Mouse (Mus musculus): Measurements from ENCODE around the gene Ccdc155.

The Ccdc155 gene

DNA sequence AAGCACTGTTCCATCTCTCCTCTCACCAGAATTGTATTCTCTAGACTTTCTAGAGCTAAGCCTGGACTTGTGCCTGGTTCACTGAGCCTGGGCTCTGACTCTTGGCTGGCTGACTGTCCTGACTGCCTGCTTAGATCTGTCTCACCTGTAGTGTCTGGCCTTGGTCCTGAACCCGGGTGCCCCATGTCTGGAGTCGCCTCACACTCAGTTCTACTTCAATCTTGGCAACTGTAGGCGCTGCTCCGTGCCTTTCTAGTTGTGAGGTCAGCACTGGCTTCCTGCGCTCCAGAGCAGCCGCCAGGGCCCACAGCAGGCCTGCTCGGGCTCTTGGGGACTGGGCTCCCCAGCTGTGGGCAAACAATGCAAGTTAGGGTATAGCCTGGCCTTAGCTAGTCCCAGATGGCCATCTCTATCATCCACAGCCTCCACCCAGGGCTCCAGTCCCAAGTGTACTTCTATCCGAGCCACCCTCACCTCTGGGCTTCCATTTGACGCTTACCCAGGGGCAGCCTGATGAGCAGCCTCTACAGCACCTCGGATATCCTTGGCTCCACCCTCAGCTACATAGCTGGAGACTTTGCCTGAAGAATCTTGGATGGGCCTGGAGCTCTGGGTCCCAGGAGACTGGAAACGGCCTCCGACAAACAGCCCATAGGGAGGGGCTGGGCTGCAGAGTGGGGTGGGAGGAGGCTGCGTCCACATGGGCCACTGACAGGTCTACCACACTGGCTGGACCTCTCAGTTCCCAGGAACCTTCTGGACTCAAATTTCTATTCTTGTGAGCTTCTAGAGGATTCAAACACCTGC is 60.1 kb downstream of the Ccdc155 start:
- DNase-seq (ENCODE audit: extremely low spot score) = no peak

DNA sequence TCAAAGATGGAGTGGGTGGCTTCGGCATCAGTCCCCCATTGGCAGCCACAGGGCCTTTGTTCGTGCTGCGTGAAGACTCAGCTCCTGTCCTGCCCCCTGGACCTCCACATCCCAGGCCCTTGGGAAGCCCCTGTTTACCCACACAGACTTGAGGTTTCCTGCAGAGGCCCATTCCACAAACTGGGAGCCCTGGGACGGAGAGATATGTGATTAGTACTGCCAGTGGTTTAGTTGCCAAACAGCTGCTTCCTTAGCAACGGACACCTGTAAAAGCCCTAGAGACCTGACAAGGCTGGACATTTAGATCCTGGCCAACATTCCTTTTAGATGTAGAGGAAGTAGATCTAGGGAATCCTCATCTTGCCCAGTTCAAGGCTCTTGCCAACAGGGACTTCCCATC is 62.8 kb downstream of the Ccdc155 start:
- no peak for DNase-seq (ENCODE audit: extremely low spot score)

DNA sequence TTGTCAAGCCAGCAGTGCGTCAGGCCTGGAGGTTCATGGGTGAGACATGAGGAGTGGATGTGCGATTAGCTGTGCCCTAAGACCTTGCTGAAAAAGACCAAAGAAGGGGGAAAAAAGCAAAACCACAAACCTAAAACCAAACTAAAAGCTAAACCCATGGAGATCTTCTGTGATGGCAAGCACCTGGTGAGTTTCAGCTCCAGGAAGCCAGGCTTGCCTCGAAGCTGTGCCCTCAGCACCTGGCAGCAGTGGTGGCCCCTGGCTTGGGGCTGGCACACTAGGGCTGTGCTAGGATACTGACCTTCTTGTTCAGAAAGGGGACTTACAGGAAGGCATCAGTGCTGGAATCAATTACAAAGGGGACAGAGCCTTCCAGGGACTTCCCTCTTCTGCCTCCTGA is 63.4 kb downstream of the Ccdc155 start:
- no peak for DNase-seq (ENCODE audit: extremely low spot score)

DNA sequence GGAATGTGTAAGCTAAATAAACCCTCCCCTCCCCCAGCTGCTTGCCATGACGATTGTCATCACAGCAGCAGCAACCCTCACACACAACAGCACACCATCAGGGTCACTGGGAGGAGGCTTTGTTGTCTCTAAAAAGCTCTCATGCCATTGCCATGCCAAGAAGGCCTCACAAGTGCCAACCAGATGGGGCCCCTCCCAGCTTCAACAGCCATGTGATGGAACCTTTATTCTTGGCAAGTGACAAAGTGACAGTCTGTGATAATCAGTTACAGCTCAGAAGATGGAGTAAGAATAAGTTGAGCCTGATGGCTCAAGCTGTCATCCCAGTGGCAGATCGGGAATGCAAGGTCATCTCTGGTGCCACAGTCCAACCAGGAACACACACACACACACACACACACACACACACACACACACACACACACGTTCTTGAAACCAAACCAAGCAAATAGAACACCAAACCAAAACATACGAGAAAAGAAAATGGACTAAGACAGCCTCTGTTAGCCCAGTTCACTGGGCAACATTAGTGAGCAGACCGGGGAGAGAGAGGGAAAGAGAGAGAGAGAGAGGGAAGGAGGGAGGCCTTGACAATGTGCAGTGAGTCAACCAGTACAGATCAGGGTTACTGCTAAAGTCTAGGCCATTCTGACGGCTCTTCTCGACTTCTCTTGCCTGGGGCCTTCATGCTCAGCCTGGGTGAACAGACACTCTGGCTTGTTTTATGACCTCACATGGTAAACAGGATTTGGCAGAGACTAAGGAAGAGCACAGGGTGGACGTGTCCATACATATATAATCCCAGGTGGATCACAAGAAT is 64.6 kb downstream of the Ccdc155 start:
- DNase-seq (ENCODE audit: extremely low spot score) = no peak

DNA sequence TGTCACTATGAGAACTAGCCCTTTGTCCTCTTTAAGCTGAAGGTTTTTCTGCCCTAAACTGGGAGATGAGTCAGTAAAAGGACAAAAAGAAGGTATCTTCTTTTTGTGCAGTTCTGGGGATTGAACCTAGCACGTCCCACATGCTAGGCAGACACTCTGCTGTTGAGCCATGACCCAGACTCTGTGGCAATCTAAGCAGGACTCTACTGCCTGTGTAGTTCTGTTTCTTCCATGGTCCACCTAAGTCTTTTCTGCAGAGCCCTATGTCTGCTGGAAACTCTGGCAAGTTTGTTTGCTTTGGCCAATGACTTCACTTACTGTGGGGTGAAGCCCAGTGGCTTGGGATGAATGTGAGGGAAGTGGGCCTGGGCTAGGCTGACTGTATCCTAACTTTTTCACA is 66.3 kb downstream of the Ccdc155 start:
- DNase-seq (ENCODE audit: extremely low spot score) = no peak

DNA sequence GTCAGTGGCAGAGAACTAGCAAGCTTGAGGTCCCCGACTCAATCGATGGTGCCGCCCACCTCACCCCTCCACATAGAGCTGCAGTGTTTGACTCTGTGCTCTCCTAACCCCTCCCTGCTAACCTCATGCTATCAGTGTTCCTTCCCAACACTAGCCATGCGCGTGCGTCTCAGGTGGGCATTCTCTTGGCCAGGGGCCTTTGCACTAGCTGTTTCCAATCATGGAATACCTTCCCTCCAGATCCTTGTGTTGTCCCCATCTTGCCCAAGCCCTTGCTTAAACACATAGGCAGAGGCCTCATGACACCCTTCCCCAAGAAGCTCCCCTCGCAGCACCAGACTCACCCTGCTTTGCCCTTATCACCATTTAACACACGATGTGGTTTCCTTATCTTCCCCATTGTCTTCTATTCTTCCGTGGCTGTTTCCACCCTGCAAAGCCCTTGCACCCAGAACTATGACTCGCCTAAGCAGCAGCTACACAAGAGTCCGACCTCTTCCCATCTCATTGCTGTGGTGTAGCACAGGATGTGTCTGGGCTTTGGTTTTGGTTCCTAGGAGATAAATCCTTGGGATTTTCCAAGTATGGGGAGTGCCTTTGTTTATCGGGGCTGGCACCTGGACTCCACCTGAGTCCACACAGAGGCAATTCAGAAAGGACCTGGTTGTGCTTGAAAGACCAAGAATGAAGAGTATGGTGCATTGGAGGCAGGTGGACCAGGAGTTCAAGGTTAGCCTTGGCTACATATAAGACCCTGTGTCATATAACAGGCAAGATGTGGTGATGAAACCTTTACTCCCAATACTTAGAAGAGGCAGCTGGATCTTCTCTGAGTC is 67.3 kb downstream of the Ccdc155 start:
- no peak for DNase-seq (ENCODE audit: extremely low spot score)

DNA sequence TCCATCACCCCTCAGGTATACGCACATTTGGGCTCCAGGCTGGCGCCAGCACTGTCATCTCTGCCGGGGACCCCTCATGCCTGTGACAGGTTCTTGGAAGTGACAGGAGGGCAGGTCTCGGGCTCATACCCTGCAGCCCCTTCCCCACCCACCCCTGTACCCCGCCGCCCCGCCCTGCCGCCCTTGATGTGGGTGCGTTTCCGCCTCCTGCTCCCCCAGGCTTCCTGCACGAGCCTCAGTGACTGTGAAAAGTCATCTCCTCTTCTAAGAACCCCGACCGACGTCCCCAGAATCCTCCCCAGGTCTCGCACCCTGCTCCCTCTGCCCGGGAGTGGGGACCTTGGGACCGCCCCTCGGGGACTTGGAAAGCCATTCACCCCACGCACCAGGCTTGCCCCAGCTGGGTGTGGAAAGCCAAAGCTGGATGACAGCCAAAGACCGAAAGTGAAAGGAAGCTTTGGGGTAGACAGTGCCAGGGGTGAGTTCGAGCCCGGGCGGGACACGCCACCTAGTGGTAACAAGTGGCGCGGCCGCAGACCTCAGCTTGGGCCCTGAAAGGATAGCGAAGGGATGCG is 68.6 kb downstream of the Ccdc155 start, which contains the start of the genes Gm45713 and Flt3l:
Gene Gm45713, minus strand, starts transcription at position 239 of the 575 bp plus-strand sequence.
Gene Flt3l, minus strand, starts transcription at position 440 of the 575 bp plus-strand sequence.
- peak; percentile 79 for DNase-seq (ENCODE audit: extremely low spot score)

DNA sequence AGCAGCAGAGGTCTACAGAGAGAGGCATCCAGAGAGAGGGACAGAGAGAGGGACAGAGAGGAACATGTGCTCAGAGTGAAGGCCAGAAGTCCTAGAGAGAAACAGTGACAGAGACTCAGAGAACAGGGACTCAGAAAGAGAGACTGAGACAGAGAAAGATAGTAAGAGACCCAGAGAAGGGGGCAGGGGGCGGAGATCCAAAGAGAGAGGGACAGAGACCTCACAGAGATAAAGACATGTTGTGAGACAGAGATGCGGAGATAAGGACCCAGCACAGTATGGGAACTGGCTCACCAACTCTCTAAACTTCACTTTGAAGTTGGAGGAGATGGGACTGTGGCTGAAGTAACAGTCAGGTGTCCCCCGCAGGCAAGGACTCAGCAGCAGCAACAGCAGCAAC is 69.3 kb downstream of the Ccdc155 start:
- no peak for DNase-seq (ENCODE audit: extremely low spot score)

DNA sequence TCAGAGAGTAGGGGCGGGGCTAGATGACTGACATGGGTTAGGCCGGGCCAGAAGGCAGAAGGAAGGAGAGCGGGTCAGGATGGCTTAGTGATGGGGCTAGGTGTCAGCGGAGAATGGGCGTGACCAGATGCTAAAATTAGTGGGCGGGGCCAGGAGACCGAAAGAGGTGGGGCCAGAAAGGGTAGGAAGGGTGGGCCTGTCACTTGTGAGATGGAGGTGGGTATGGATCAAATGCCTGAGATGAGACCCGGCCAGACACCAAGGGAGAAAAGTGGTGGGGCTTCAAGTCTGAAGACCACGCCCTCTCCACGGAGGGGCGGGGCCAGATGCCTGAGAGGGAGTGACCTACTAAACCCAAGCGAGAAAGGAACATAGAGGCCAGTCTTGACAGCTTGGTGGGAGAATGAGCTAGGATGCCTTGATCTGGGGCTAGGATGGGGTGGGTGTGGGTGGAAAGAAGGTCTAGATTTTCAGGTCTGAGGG is 70.1 kb downstream of the Ccdc155 start:
- DNase-seq (ENCODE audit: extremely low spot score) = peak; percentile 51
